Mouse (Mus musculus) kidney, embryonic 15.5 days (tissue): Measurements from ENCODE around the gene Fndc3a. TPM values are rescaled to one million over a fixed set of nuclear protein-coding genes. Genes with fewer than 3 reads are reported as not detected.

Source experiments
- ATAC-seq: fragments of 200-750 bp; cut with Nextera tagmentation; replicated peaks from 2 replicates; pipeline ENCODE4 v1.8.0; 2017; ENCODE audit warnings: moderate TSS enrichment; ENCODE audit not compliant: low FRiP score
- H3K27ac ChIP-seq: fragments of 300-500 bp; sonication (generic); 2 replicates; pipeline ENCODE4 v1.5.1; 2015; ENCODE audit warnings: mild to moderate bottlenecking, inconsistent platforms
- H3K27me3 ChIP-seq: fragments of 300-500 bp; sonication (generic); 2 replicates; pipeline ENCODE4 v1.6.1; 2015; ENCODE audit warnings: inconsistent platforms
- H3K36me3 ChIP-seq: fragments of 300-500 bp; sonication (generic); 2 replicates; pipeline ENCODE4 v1.6.1; 2015; ENCODE audit warnings: inconsistent platforms
- H3K4me1 ChIP-seq: fragments of 300-500 bp; sonication (generic); 2 replicates; pipeline ENCODE4 v1.6.1; 2015; ENCODE audit warnings: inconsistent platforms
- H3K4me2 ChIP-seq: fragments of 300-500 bp; sonication (generic); 2 replicates; pipeline ENCODE4 v1.6.1; 2015; ENCODE audit warnings: moderate library complexity, mild to moderate bottlenecking, inconsistent platforms
- H3K4me3 ChIP-seq: fragments of 300-500 bp; sonication (generic); replicated peaks from 2 replicates; pipeline ENCODE4 v1.5.1; 2015; ENCODE audit warnings: mild to moderate bottlenecking, inconsistent platforms
- H3K9ac ChIP-seq: fragments of 300-500 bp; sonication (generic); 2 replicates; pipeline ENCODE4 v1.6.1; 2015; ENCODE audit warnings: mild to moderate bottlenecking, inconsistent platforms
- H3K9me3 ChIP-seq: fragments of 300-500 bp; sonication (generic); replicated peaks from 2 replicates; pipeline ENCODE4 v1.6.1; 2016; ENCODE audit warnings: inconsistent platforms
- WGBS: fragments of 180-500 bp; shearing (Covaris S2); methylation state at CpG from one replicate; pipeline ENCODE4 v1.1.7; 2015; ENCODE audit warnings: mixed read lengths; 5-methylcytosine and 5-hydroxymethylcytosine counted together
- polyA plus RNA-seq: library from polyadenylated mRNA; unstranded; fragments of >200 nt; fragmentation: Nextera tagmentation; extraction: Ambion mirVana; gene quantifications from 2 replicates; pipeline ENCODE4 v1.2.1, GENCODE M21; 2015

Fndc3a gene
- polyA plus RNA-seq, 1 experiment from 2014 or later: 55.4 TPM

GRCm38 (mm10) chr14:72716175-72716574 lies 6.4 kb upstream of the Fndc3a start:
- no peak overlapping the region for H3K9ac ChIP-seq
- no peak for ATAC-seq
- H3K27ac ChIP-seq: no peak overlapping the region
- H3K4me2 ChIP-seq: no peak overlapping the region
- no peaks in the 10 kb centered on the region for H3K27me3 ChIP-seq
- no peak overlapping the region for H3K4me3 ChIP-seq
- no peaks in the 10 kb centered on the region for H3K36me3 ChIP-seq
- 93% methylated on average over 4 of the region's 4 CpGs for WGBS
- H3K9me3 ChIP-seq: no peaks in the 10 kb centered on the region
- peaks cover 10% of the 10 kb centered on the region for H3K4me1 ChIP-seq

DNA sequence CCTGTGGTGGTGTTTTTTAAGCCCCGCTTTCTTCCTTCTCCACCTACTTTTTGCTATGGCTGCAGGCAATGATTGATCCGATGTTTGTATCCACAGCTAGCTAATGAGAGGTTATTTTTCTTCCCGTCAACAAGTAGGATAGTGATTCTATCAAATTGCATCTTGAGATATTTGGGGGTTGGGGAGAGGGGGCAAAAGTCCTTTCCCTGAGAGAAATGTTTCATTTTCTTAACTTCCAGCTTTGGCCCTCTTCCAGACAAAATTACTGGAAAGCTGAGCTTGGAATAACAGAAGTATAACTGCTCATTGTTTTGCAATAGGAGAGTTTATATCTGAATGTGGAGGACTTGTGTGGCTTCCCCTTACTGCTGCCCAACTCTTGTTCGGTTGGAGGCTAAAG lies 1.3 kb upstream of the Fndc3a start:
- H3K4me2 ChIP-seq: peak overlapping the region; percentile 82
- no peaks in the 10 kb centered on the region for H3K9me3 ChIP-seq
- H3K4me1 ChIP-seq: peaks cover 23% of the 10 kb centered on the region
- no peak for ATAC-seq
- peak overlapping the region; percentile 95 for H3K4me3 ChIP-seq
- H3K36me3 ChIP-seq: no peaks in the 10 kb centered on the region
- H3K27ac ChIP-seq: 0 out of 2 replicates have a peak overlapping the region, but pooled peaks have one; percentile 23
- 17% methylated on average over 4 of the region's 4 CpGs for WGBS
- no peaks in the 10 kb centered on the region for H3K27me3 ChIP-seq
- no peak overlapping the region for H3K9ac ChIP-seq

DNA sequence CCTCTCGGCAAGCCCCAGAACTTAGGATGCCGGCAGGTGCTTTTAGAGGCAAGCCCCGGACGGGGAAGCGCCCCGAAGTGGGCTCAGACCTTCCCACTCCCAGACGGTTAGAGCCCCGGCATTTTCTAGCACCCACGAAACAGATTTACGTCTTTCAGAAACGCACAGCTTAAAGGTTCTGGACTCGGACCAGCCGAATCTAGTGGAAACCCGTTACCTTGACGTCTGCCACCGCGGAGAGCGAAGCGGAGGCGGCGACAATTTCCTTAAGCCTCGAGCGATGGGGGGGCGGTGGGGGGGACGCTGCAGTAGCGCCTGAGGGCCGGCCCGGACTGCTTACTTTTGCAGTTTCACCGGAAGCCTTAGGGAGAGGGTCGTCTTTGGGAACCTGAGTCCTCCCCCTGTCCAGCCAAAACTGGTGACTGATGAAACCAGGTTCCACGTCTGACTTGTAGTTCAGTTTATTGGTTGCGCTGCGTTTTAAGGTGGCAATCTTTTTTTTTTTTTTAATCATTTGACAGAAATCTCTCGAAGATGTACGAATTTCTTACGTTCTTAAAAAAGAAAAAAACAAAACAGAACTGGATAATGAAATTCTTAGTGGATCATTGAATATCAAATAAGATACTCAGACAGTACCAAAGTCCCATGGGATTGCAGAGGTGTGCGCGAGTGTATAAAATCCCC lies 681 bp upstream of the Fndc3a start:
- H3K4me3 ChIP-seq: peak overlapping the region; percentile 95
- H3K36me3 ChIP-seq: no peaks in the 10 kb centered on the region
- WGBS: 2% methylated on average over 38 of the region's 38 CpGs
- H3K27me3 ChIP-seq: no peaks in the 10 kb centered on the region
- ATAC-seq: peak; percentile 33
- H3K9me3 ChIP-seq: no peaks in the 10 kb centered on the region
- H3K4me1 ChIP-seq: peaks cover 23% of the 10 kb centered on the region
- H3K4me2 ChIP-seq: peak overlapping the region; percentile 82
- H3K27ac ChIP-seq: peak overlapping the region; percentile 95
- H3K9ac ChIP-seq: peak overlapping the region; percentile 88

- peak overlapping the region; percentile 95 for H3K4me3 ChIP-seq
- peak overlapping the region; percentile 88 for H3K9ac ChIP-seq
- H3K27ac ChIP-seq: peak overlapping the region; percentile 95
- peak overlapping the region; percentile 82 for H3K4me2 ChIP-seq
- no peaks in the 10 kb centered on the region for H3K9me3 ChIP-seq
- no peaks in the 10 kb centered on the region for H3K36me3 ChIP-seq
- peaks cover 23% of the 10 kb centered on the region for H3K4me1 ChIP-seq
- under 1% methylated on average over 70 of the region's 70 CpGs for WGBS
- no peaks in the 10 kb centered on the region for H3K27me3 ChIP-seq
- no peak; the same call in 1 of the 2 replicates for ATAC-seq
These were observed 603 bp downstream of the Fndc3a start for GRCm38 (mm10) chr14:72709091-72709709.

DNA sequence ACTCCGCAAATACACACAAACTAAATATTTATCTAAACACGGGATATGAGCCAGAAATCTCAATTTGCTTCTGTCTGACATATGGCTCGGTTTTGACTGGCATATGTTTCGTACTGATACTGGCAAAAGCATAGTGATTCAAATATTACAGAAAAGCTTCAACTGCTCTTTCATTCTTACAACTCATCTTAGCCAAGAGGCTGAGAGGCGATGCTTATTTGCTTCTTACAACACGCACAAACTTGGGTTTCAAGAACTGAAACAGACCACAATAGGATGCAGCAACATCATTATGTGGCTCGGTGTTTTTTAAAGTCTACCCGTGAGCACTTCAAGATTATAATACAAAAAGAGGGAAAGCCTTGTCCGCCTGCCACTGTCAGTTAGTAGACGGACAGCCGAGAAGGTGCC lies 1.2 kb downstream of the Fndc3a start:
- peak overlapping the region; percentile 88 for H3K9ac ChIP-seq
- H3K4me1 ChIP-seq: peaks cover 23% of the 10 kb centered on the region
- no peaks in the 10 kb centered on the region for H3K27me3 ChIP-seq
- no peak overlapping the region for H3K27ac ChIP-seq
- no peaks in the 10 kb centered on the region for H3K36me3 ChIP-seq
- ATAC-seq: no peak
- H3K4me2 ChIP-seq: peak overlapping the region; percentile 82
- H3K4me3 ChIP-seq: peak overlapping the region; percentile 95
- 26% methylated on average over 11 of the region's 11 CpGs for WGBS
- no peaks in the 10 kb centered on the region for H3K9me3 ChIP-seq

DNA sequence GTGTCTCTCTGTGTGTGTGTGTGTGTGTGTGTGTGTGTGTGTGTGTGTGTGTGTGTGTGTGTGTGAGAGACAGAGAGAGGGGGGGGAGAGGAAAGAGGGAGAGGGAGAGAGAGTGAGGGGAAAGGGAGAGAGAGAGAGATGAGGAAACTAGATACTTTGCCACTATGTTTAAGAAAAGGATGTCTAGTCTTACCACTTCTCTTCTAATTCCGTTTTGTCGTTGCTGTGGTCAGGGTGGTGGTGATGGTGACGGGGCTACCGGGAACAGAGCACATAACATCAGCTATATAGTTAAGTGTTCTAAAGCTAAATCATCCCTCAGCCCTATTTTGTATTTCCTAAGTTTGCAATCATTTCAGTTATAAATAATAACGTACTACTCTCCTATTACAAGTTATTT lies 9.7 kb downstream of the Fndc3a start:
- no peaks in the 10 kb centered on the region for H3K36me3 ChIP-seq
- no peak overlapping the region for H3K9ac ChIP-seq
- no peaks in the 10 kb centered on the region for H3K4me1 ChIP-seq
- no peak overlapping the region for H3K4me3 ChIP-seq
- 83% methylated on average over 5 of the region's 5 CpGs for WGBS
- H3K27me3 ChIP-seq: no peaks in the 10 kb centered on the region
- H3K27ac ChIP-seq: no peak overlapping the region
- no peak overlapping the region for H3K4me2 ChIP-seq
- H3K9me3 ChIP-seq: no peaks in the 10 kb centered on the region
- ATAC-seq: no peak

- Histone ChIP-seq H3K27me3 (no peaks in the 10 kb centered on the region), H3K27ac (no peak overlapping the region), H3K9ac (no peak overlapping the region), H3K4me2 (no peak overlapping the region), H3K9me3 (no peaks in the 10 kb centered on the region), H3K4me3 (no peak overlapping the region), H3K4me1 (no peaks in the 10 kb centered on the region), H3K36me3 (no peaks in the 10 kb centered on the region)
- WGBS: 69% methylated on average over 1 of the region's 1 CpGs
- no peak for ATAC-seq
These were observed 18.4 kb downstream of the Fndc3a start for GRCm38 (mm10) chr14:72691406-72691805.

DNA sequence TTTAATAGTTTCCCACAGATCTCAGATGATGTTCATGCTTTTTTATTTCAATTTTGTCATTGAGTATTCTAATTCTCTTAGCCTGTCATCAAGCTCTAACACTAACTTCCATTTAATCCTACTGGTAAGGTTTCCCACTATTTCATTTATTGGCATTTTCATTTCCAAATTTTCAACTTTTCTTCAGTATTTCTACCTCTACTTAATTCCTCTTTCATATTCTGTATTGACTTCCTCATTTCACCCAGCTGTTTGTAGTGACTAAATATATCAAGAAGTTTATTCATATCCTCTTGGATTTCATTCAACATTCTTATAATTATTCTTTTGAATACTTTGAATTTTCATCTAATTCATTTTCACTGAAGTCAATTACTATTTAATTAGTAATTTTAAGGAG lies 20.3 kb downstream of the Fndc3a start:
- Histone ChIP-seq H3K4me3 (no peak overlapping the region), H3K27ac (no peak overlapping the region), H3K36me3 (no peaks in the 10 kb centered on the region), H3K4me2 (no peak overlapping the region), H3K27me3 (no peaks in the 10 kb centered on the region), H3K9ac (no peak overlapping the region), H3K4me1 (no peaks in the 10 kb centered on the region), H3K9me3 (no peaks in the 10 kb centered on the region)
- ATAC-seq: no peak

GRCm38 (mm10) chr14:72684857-72685370 lies 24.9 kb downstream of the Fndc3a start:
- Histone ChIP-seq H3K9ac (no peak overlapping the region), H3K9me3 (no peaks in the 10 kb centered on the region), H3K4me3 (no peak overlapping the region), H3K27ac (no peak overlapping the region), H3K4me1 (no peaks in the 10 kb centered on the region), H3K27me3 (no peaks in the 10 kb centered on the region), H3K4me2 (no peak overlapping the region), H3K36me3 (peaks cover 5% of the 10 kb centered on the region)
- ATAC-seq: no peak
- 69% methylated on average over 4 of the region's 4 CpGs for WGBS

GRCm38 (mm10) chr14:72677247-72677646 lies 32.6 kb downstream of the Fndc3a start:
- Histone ChIP-seq H3K9ac (no peak overlapping the region), H3K27me3 (no peaks in the 10 kb centered on the region), H3K4me2 (no peak overlapping the region), H3K4me3 (no peak overlapping the region), H3K27ac (no peak overlapping the region), H3K4me1 (no peaks in the 10 kb centered on the region), H3K36me3 (no peaks in the 10 kb centered on the region; the same call in 1 of the 2 replicates), H3K9me3 (no peaks in the 10 kb centered on the region)
- ATAC-seq: no peak
- WGBS: 77% methylated on average over 3 of the region's 3 CpGs

DNA sequence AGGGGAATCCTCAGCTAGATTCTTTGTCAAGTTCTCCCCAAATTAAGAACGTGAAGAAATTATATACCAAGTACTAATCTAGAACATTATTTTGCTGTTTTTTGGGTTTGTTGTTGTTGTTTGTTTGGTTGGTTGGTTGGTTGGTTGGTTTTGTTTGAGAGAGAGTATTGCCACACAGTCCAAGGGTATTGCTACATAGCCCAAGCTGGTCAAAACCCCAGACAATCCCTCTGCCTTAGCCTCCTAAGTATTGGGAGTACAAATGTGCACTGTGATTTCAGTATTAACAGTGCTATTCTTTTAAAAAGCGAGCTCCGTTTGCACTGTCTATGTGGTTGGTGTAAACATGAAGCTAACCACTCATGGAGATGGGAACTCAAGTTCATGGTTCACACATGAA lies 37.9 kb downstream of the Fndc3a start:
- Histone ChIP-seq H3K4me2 (no peak overlapping the region), H3K4me1 (no peaks in the 10 kb centered on the region), H3K9ac (no peak overlapping the region), H3K36me3 (no peaks in the 10 kb centered on the region; the same call in 1 of the 2 replicates), H3K4me3 (no peak overlapping the region), H3K9me3 (no peaks in the 10 kb centered on the region), H3K27ac (no peak overlapping the region), H3K27me3 (no peaks in the 10 kb centered on the region)
- 96% methylated on average over 3 of the region's 3 CpGs for WGBS
- ATAC-seq: no peak

DNA sequence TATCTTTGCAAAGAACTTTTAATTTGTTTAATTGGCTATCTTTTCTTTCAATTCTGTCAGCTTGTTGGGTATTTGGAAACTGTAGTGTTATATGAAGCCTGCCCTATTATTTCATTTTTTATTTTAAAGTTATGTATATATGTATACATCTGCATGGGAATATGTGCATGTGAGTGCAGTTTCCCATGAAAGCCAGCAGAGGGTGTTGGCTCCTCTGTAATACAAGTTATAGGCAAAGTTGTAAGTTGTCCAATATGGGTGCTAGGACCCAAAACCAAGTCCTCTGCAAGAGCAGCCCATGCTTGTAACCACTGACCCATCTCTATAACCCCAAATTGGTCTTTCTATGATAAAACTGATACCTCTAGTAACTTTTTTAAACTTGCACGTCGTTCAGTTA lies 38.8 kb downstream of the Fndc3a start:
- 96% methylated on average over 2 of the region's 2 CpGs for WGBS
- no peaks in the 10 kb centered on the region for H3K27me3 ChIP-seq
- no peaks in the 10 kb centered on the region; the same call in 1 of the 2 replicates for H3K36me3 ChIP-seq
- no peak overlapping the region for H3K4me3 ChIP-seq
- no peaks in the 10 kb centered on the region for H3K4me1 ChIP-seq
- no peak overlapping the region for H3K27ac ChIP-seq
- H3K9ac ChIP-seq: no peak overlapping the region
- H3K4me2 ChIP-seq: no peak overlapping the region
- no peak for ATAC-seq
- no peaks in the 10 kb centered on the region for H3K9me3 ChIP-seq
